Mouse (Mus musculus): ENCODE results near the gene Rap1b. TPM values are rescaled to one million over a fixed set of nuclear protein-coding genes. Genes with fewer than 3 reads are reported as not detected.

The Rap1b gene
- polyA plus RNA-seq, 1 experiment from 2014 or later, result 100 TPM

DNA sequence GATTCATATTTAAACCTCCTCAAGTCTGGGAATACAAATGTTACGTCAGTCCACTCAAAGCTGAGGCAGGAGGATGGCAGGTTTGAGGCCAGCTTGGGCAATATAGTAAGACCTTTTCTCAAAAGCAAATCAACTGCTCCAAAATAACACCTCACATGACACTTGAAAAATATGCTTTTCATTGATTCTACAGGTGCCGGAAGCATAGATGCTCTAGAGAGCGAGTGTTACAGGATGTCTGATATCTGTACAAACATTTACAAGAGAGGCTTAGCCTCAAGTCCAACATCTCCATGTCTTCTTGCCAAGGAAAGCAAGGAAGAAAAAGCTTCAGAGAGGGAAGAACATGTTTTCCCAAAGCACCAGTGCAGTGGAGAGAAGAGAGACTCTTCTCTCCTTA lies 6.1 kb downstream of the Rap1b start:
- Histone ChIP-seq H3K27me3 (no peaks in the 10 kb centered on the region), H3K9ac (no peak overlapping the region), H3K4me3 (replicated peaks) (no peak overlapping the region), H3K4me1 (replicated peaks) (peaks cover 48% of the 10 kb centered on the region), H3K27ac (replicated peaks) (no peak overlapping the region), H3K9me3 (replicated peaks) (no peaks in the 10 kb centered on the region), H3K4me2 (no peak overlapping the region), H3K36me3 (replicated peaks) (no peaks in the 10 kb centered on the region)
- ATAC-seq (ENCODE audit: insufficient read depth), result no peak
- WGBS (ENCODE audit: insufficient replicate concordance), result 75% methylated on average over 3 of the region's 3 CpGs

DNA sequence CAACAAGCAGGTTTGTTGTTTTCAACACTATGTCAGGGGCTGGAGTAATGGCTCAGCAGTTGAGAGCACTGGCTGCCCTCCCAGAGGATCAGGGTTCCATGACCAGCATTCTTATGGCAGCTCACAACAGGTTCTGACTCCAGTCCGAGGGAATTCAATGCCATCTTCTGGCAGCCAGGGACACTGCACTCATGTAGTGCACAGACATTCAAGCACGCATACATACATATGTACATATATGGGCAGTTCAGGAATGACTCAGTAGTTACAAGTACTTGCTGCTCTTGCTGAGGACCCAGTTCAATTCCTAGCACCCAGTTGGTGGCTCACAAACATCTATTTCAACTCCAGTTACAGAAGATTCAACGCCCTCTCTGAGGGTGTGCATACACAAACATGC lies 6.9 kb downstream of the Rap1b start:
- Histone ChIP-seq H3K4me3 (replicated peaks) (no peak overlapping the region), H3K27me3 (no peaks in the 10 kb centered on the region), H3K4me2 (no peak overlapping the region), H3K9ac (no peak overlapping the region), H3K9me3 (replicated peaks) (no peaks in the 10 kb centered on the region), H3K36me3 (replicated peaks) (no peaks in the 10 kb centered on the region), H3K4me1 (replicated peaks) (peaks cover 43% of the 10 kb centered on the region), H3K27ac (replicated peaks) (no peak overlapping the region)
- ATAC-seq (ENCODE audit: insufficient read depth), result peak; percentile 25; the same call in 1 of the 2 replicates
- WGBS (ENCODE audit: insufficient replicate concordance), result 73% methylated on average over 3 of the region's 3 CpGs

- H3K4me1 ChIP-seq (replicated peaks), result peaks cover 50% of the 10 kb centered on the region
- no peak for ATAC-seq (ENCODE audit: insufficient read depth)
Measured at GRCm38 (mm10) chr10:117836354-117836753, 9.5 kb downstream of the Rap1b start.

GRCm38 (mm10) chr10:117835453-117835852 lies 10.4 kb downstream of the Rap1b start:
- no peak overlapping the region for H3K27ac ChIP-seq (replicated peaks)
- no peaks in the 10 kb centered on the region for H3K36me3 ChIP-seq (replicated peaks)
- no peaks in the 10 kb centered on the region for H3K27me3 ChIP-seq
- WGBS (ENCODE audit: insufficient replicate concordance), result 64% methylated on average over 5 of the region's 5 CpGs
- H3K4me3 ChIP-seq (replicated peaks), result no peak overlapping the region
- H3K4me2 ChIP-seq, result no peak overlapping the region
- no peak for ATAC-seq (ENCODE audit: insufficient read depth)
- no peak overlapping the region for H3K9ac ChIP-seq
- H3K4me1 ChIP-seq (replicated peaks), result peaks cover 49% of the 10 kb centered on the region
- no peaks in the 10 kb centered on the region for H3K9me3 ChIP-seq (replicated peaks)

More at GRCm38 (mm10) chr10:117836354-117836753, 9.5 kb downstream of the Rap1b start:
- H3K4me3 ChIP-seq (replicated peaks), result no peak overlapping the region
- H3K36me3 ChIP-seq (replicated peaks), result no peaks in the 10 kb centered on the region
- H3K27ac ChIP-seq (replicated peaks), result no peak overlapping the region
- H3K9ac ChIP-seq, result no peak overlapping the region
- no peaks in the 10 kb centered on the region for H3K9me3 ChIP-seq (replicated peaks)
- 25% methylated on average over 2 of the region's 2 CpGs for WGBS (ENCODE audit: insufficient replicate concordance)
- no peaks in the 10 kb centered on the region for H3K27me3 ChIP-seq
- no peak overlapping the region for H3K4me2 ChIP-seq

GRCm38 (mm10) chr10:117830797-117831196 lies 15.0 kb downstream of the Rap1b start:
- Histone ChIP-seq H3K36me3 (replicated peaks) (no peaks in the 10 kb centered on the region), H3K9ac (no peak overlapping the region), H3K4me1 (replicated peaks) (peaks cover 52% of the 10 kb centered on the region), H3K4me2 (no peak overlapping the region), H3K27ac (replicated peaks) (no peak overlapping the region), H3K4me3 (replicated peaks) (no peak overlapping the region), H3K27me3 (no peaks in the 10 kb centered on the region), H3K9me3 (replicated peaks) (no peaks in the 10 kb centered on the region)
- no peak for ATAC-seq (ENCODE audit: insufficient read depth)
- 49% methylated on average over 3 of the region's 3 CpGs for WGBS (ENCODE audit: insufficient replicate concordance)

- peaks cover 57% of the 10 kb centered on the region for H3K4me1 ChIP-seq (replicated peaks)
- ATAC-seq (ENCODE audit: insufficient read depth), result no peak
Measured at GRCm38 (mm10) chr10:117829472-117830155, 16.2 kb downstream of the Rap1b start.

GRCm38 (mm10) chr10:117829022-117829421 lies 16.8 kb downstream of the Rap1b start:
- H3K9ac ChIP-seq, result no peak overlapping the region
- 56% methylated on average over 4 of the region's 4 CpGs for WGBS (ENCODE audit: insufficient replicate concordance)

More at GRCm38 (mm10) chr10:117829472-117830155, 16.2 kb downstream of the Rap1b start:
- Histone ChIP-seq H3K27ac (replicated peaks) (no peak overlapping the region; the same call in 1 of the 2 replicates), H3K4me3 (replicated peaks) (no peak overlapping the region), H3K9ac (no peak overlapping the region), H3K9me3 (replicated peaks) (no peaks in the 10 kb centered on the region), H3K27me3 (no peaks in the 10 kb centered on the region), H3K4me2 (no peak overlapping the region), H3K36me3 (replicated peaks) (no peaks in the 10 kb centered on the region)
- 70% methylated on average over 7 of the region's 7 CpGs for WGBS (ENCODE audit: insufficient replicate concordance)

DNA sequence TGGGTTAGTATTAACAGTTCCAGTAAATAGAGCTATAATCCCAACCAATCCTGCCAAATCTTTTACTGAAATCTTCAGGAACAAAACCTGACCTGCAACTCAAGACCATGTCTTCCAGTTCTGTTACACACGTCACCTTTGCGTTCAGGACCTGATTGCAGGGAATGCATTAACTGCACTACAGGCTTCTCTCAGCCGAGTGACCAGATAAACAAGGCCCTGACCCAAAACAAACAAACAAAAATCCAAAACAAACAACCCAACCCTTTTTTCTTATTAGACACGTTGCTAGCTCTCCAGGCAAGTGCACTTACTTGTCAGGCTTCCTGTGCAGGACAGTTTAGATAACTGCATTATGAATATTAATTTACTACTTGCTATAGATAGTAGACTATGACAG lies 17.3 kb downstream of the Rap1b start:
- no peak for ATAC-seq (ENCODE audit: insufficient read depth)
- no peaks in the 10 kb centered on the region for H3K9me3 ChIP-seq (replicated peaks)
- no peak overlapping the region for H3K27ac ChIP-seq (replicated peaks)
- H3K27me3 ChIP-seq, result no peaks in the 10 kb centered on the region
- peaks cover 57% of the 10 kb centered on the region for H3K4me1 ChIP-seq (replicated peaks)
- no peak overlapping the region for H3K4me3 ChIP-seq (replicated peaks)
- H3K36me3 ChIP-seq (replicated peaks), result peaks cover 3% of the 10 kb centered on the region
- H3K9ac ChIP-seq, result no peak overlapping the region
- WGBS (ENCODE audit: insufficient replicate concordance), result 56% methylated on average over 4 of the region's 4 CpGs
- H3K4me2 ChIP-seq, result no peak overlapping the region

More at GRCm38 (mm10) chr10:117829022-117829421, 16.8 kb downstream of the Rap1b start:
- Histone ChIP-seq H3K9me3 (replicated peaks) (no peaks in the 10 kb centered on the region), H3K4me1 (replicated peaks) (peaks cover 57% of the 10 kb centered on the region), H3K27me3 (no peaks in the 10 kb centered on the region), H3K4me3 (replicated peaks) (no peak overlapping the region), H3K4me2 (no peak overlapping the region), H3K27ac (replicated peaks) (no peak overlapping the region; the same call in 1 of the 2 replicates), H3K36me3 (replicated peaks) (no peaks in the 10 kb centered on the region)
- ATAC-seq (ENCODE audit: insufficient read depth), result no peak

- 73% methylated on average over 4 of the region's 4 CpGs for WGBS (ENCODE audit: insufficient replicate concordance)
- no peak for ATAC-seq (ENCODE audit: insufficient read depth)
- H3K4me3 ChIP-seq (replicated peaks), result no peak overlapping the region
- H3K9me3 ChIP-seq (replicated peaks), result no peaks in the 10 kb centered on the region
- no peak overlapping the region for H3K9ac ChIP-seq
- H3K27me3 ChIP-seq, result no peaks in the 10 kb centered on the region
- no peak overlapping the region for H3K4me2 ChIP-seq
- H3K27ac ChIP-seq (replicated peaks), result no peak overlapping the region
- peaks cover 39% of the 10 kb centered on the region for H3K36me3 ChIP-seq (replicated peaks)
- peaks cover 30% of the 10 kb centered on the region for H3K4me1 ChIP-seq (replicated peaks)
Measured at GRCm38 (mm10) chr10:117824647-117825046, 21.2 kb downstream of the Rap1b start.

DNA sequence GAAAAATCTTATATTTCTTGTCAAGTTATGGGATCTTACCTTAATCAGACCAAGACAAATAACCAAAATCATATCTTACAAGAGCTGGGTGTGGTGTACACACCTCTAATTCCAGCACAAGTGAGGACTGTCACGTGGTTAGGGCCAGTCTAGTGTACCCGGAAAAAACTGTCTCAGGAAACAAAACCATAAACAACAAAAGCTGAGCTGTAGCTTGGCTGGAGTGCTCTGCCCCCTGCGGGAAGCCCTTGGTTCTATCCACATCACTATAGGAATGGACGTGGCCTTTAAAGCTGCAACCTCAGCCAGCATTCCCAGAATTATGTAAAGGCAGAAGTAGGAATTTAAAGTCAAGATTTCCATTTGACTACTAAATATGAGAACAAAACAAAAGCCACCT lies 21.7 kb downstream of the Rap1b start:
- Histone ChIP-seq H3K4me3 (replicated peaks) (no peak overlapping the region), H3K4me2 (no peak overlapping the region), H3K4me1 (replicated peaks) (peaks cover 25% of the 10 kb centered on the region), H3K36me3 (replicated peaks) (peaks cover 44% of the 10 kb centered on the region), H3K27ac (replicated peaks) (no peak overlapping the region), H3K9me3 (replicated peaks) (no peaks in the 10 kb centered on the region), H3K27me3 (no peaks in the 10 kb centered on the region), H3K9ac (no peak overlapping the region)
- ATAC-seq (ENCODE audit: insufficient read depth), result no peak
- WGBS (ENCODE audit: insufficient replicate concordance), result 60% methylated on average over 4 of the region's 4 CpGs

DNA sequence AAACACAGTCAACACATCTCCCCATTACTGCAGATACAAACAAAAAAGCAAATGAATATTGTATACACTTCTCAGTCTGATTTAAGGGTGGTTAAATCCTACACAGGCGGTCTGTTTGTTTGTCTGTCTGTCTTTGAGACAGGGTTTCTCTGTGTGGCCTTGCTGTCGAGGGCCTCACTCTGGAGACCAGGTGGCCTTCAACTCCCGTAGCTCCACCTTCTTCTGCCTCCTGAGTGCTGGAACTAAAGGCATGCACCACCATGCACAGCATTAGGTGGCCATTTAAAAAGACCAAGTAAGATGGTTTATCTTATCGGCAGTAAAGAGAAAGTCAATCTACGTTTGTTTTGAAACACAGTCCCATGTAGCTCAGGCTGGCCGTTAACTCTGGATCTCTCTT lies 22.5 kb downstream of the Rap1b start:
- H3K27ac ChIP-seq (replicated peaks), result no peak overlapping the region
- 70% methylated on average over 6 of the region's 6 CpGs for WGBS (ENCODE audit: insufficient replicate concordance)
- no peaks in the 10 kb centered on the region for H3K9me3 ChIP-seq (replicated peaks)
- ATAC-seq (ENCODE audit: insufficient read depth), result no peak
- no peak overlapping the region for H3K4me2 ChIP-seq
- H3K4me3 ChIP-seq (replicated peaks), result no peak overlapping the region
- H3K9ac ChIP-seq, result no peak overlapping the region
- peaks cover 51% of the 10 kb centered on the region for H3K36me3 ChIP-seq (replicated peaks)
- H3K4me1 ChIP-seq (replicated peaks), result peaks cover 17% of the 10 kb centered on the region
- no peaks in the 10 kb centered on the region for H3K27me3 ChIP-seq

DNA sequence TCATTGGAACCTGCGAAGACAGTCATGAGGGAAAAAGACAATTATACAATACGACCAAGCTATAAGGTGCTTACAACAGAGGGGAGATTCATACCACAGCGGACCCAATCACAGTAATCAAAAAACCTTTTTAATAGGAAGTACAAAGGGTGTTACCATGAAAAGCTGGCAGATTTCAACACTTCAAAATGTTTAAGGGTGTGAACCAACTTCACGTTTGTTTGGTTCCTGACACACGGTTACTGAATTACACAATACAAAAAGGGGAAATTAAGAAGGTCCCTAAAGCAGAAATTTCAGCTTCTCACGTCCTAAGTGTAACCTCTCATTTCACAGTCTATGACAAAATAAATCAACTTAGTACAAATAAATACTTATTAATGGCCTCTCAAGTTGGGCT lies 27.2 kb downstream of the Rap1b start:
- 68% methylated on average over 6 of the region's 6 CpGs for WGBS (ENCODE audit: insufficient replicate concordance)
- Histone ChIP-seq H3K9me3 (replicated peaks) (no peaks in the 10 kb centered on the region), H3K4me2 (no peak overlapping the region), H3K9ac (no peak overlapping the region), H3K4me1 (replicated peaks) (no peaks in the 10 kb centered on the region), H3K27me3 (no peaks in the 10 kb centered on the region), H3K4me3 (replicated peaks) (no peak overlapping the region), H3K27ac (replicated peaks) (no peak overlapping the region), H3K36me3 (replicated peaks) (peaks cover 86% of the 10 kb centered on the region)
- no peak for ATAC-seq (ENCODE audit: insufficient read depth)
